Mouse (Mus musculus): Measurements from ENCODE around the gene Ncoa7. TPM values are rescaled to one million over a fixed set of nuclear protein-coding genes. Genes with fewer than 3 reads are reported as not detected.
A peak's percentile ranks its signal among the peaks of the same experiment; 100 is the strongest.

Gene Ncoa7
- polyA plus RNA-seq (2011; ENCODE audit: insufficient read depth, insufficient read length, low read depth, missing spikeins): 11.4 and 11.7 TPM in 2 replicates

- TF ChIP-seq EP300 (IDR thresholded peaks at IDR 0.05; ENCODE audit: insufficient read depth, low read depth, low read length) (no peak), POLR2A (IDR thresholded peaks at IDR 0.05; ENCODE audit: insufficient read depth, low read length) (no peak), CTCF (IDR thresholded peaks at IDR 0.05; ENCODE audit: low read depth, low read length) (no peak)
Measured at GRCm38 (mm10) chr10:30802681-30803586, at the start of gene Ncoa7. Gene Ncoa7, minus strand, starts transcription at chr10:30803326.

GRCm38 (mm10) chr10:30845101-30845825, 42.1 kb upstream of the Ncoa7 start:
- no peak overlapping the region for H3K4me3 ChIP-seq (ENCODE audit: low read depth, low read length)
- H3K4me1 ChIP-seq (ENCODE audit: control insufficient read depth, insufficient read depth, low read length): no peaks in the 10 kb centered on the region
- peaks cover 7% of the 10 kb centered on the region for H3K27me3 ChIP-seq (ENCODE audit: control insufficient read depth, insufficient read depth, low read length, poor library complexity, severe bottlenecking)
- TF ChIP-seq CTCF (IDR thresholded peaks at IDR 0.05; ENCODE audit: low read depth, low read length) (no peak), EP300 (IDR thresholded peaks at IDR 0.05; ENCODE audit: insufficient read depth, low read depth, low read length) (no peak), POLR2A (IDR thresholded peaks at IDR 0.05; ENCODE audit: insufficient read depth, low read length) (no peak)
- H3K9ac ChIP-seq (ENCODE audit: low read depth, poor library complexity, severe bottlenecking): no peak overlapping the region
- H3K27ac ChIP-seq (ENCODE audit: insufficient read depth, low read length): no peak overlapping the region
- H3K36me3 ChIP-seq (ENCODE audit: control insufficient read depth, insufficient read depth, low read length, poor library complexity, severe bottlenecking): no peaks in the 10 kb centered on the region
- H3K9me3 ChIP-seq (replicated peaks; ENCODE audit: control insufficient read depth, insufficient read depth, low read length, poor library complexity, severe bottlenecking): no peaks in the 10 kb centered on the region

More at GRCm38 (mm10) chr10:30802681-30803586, at the start of gene Ncoa7:
- H3K27me3 ChIP-seq (ENCODE audit: control insufficient read depth, insufficient read depth, low read length, poor library complexity, severe bottlenecking): no peaks in the 10 kb centered on the region
- H3K36me3 ChIP-seq (ENCODE audit: control insufficient read depth, insufficient read depth, low read length, poor library complexity, severe bottlenecking): no peaks in the 10 kb centered on the region
- H3K9ac ChIP-seq (ENCODE audit: low read depth, poor library complexity, severe bottlenecking): peak within 1 kb of the TSS; percentile 83
- no peaks in the 10 kb centered on the region for H3K9me3 ChIP-seq (replicated peaks; ENCODE audit: control insufficient read depth, insufficient read depth, low read length, poor library complexity, severe bottlenecking)
- peak within 1 kb of the TSS; percentile 68 for H3K4me3 ChIP-seq (ENCODE audit: low read depth, low read length)
- H3K27ac ChIP-seq (ENCODE audit: insufficient read depth, low read length): peak within 1 kb of the TSS; percentile 35
- no peaks in the 10 kb centered on the region for H3K4me1 ChIP-seq (ENCODE audit: control insufficient read depth, insufficient read depth, low read length)

GRCm38 (mm10) chr10:30844191-30845010, 41.3 kb upstream of the Ncoa7 start:
- peak overlapping the region; percentile 58 for H3K4me3 ChIP-seq (ENCODE audit: low read depth, low read length)
- no peaks in the 10 kb centered on the region for H3K9me3 ChIP-seq (replicated peaks; ENCODE audit: control insufficient read depth, insufficient read depth, low read length, poor library complexity, severe bottlenecking)
- no peak overlapping the region for H3K27ac ChIP-seq (ENCODE audit: insufficient read depth, low read length)
- no peaks in the 10 kb centered on the region for H3K4me1 ChIP-seq (ENCODE audit: control insufficient read depth, insufficient read depth, low read length)
- H3K36me3 ChIP-seq (ENCODE audit: control insufficient read depth, insufficient read depth, low read length, poor library complexity, severe bottlenecking): no peaks in the 10 kb centered on the region
- no peak overlapping the region; the same call in 1 of the 2 replicates for H3K9ac ChIP-seq (ENCODE audit: low read depth, poor library complexity, severe bottlenecking)
- TF ChIP-seq CTCF (IDR thresholded peaks at IDR 0.05; ENCODE audit: low read depth, low read length): no peak
- no peak for TF ChIP-seq POLR2A (IDR thresholded peaks at IDR 0.05; ENCODE audit: insufficient read depth, low read length)
- no peak for TF ChIP-seq EP300 (IDR thresholded peaks at IDR 0.05; ENCODE audit: insufficient read depth, low read depth, low read length)
- H3K27me3 ChIP-seq (ENCODE audit: control insufficient read depth, insufficient read depth, low read length, poor library complexity, severe bottlenecking): peaks cover 7% of the 10 kb centered on the region

GRCm38 (mm10) chr10:30843438-30844190, 40.5 kb upstream of the Ncoa7 start:
- Histone ChIP-seq H3K27me3 (ENCODE audit: control insufficient read depth, insufficient read depth, low read length, poor library complexity, severe bottlenecking) (peaks cover 7% of the 10 kb centered on the region), H3K4me3 (ENCODE audit: low read depth, low read length) (peak overlapping the region; percentile 89), H3K9ac (ENCODE audit: low read depth, poor library complexity, severe bottlenecking) (no peak overlapping the region; the same call in 1 of the 2 replicates), H3K4me1 (ENCODE audit: control insufficient read depth, insufficient read depth, low read length) (no peaks in the 10 kb centered on the region), H3K9me3 (replicated peaks; ENCODE audit: control insufficient read depth, insufficient read depth, low read length, poor library complexity, severe bottlenecking) (no peaks in the 10 kb centered on the region), H3K27ac (ENCODE audit: insufficient read depth, low read length) (no peak overlapping the region), H3K36me3 (ENCODE audit: control insufficient read depth, insufficient read depth, low read length, poor library complexity, severe bottlenecking) (no peaks in the 10 kb centered on the region)
- TF ChIP-seq EP300 (IDR thresholded peaks at IDR 0.05; ENCODE audit: insufficient read depth, low read depth, low read length) (no peak), POLR2A (IDR thresholded peaks at IDR 0.05; ENCODE audit: insufficient read depth, low read length) (no peak), CTCF (IDR thresholded peaks at IDR 0.05; ENCODE audit: low read depth, low read length) (no peak)
